In the genomic region with DNA sequence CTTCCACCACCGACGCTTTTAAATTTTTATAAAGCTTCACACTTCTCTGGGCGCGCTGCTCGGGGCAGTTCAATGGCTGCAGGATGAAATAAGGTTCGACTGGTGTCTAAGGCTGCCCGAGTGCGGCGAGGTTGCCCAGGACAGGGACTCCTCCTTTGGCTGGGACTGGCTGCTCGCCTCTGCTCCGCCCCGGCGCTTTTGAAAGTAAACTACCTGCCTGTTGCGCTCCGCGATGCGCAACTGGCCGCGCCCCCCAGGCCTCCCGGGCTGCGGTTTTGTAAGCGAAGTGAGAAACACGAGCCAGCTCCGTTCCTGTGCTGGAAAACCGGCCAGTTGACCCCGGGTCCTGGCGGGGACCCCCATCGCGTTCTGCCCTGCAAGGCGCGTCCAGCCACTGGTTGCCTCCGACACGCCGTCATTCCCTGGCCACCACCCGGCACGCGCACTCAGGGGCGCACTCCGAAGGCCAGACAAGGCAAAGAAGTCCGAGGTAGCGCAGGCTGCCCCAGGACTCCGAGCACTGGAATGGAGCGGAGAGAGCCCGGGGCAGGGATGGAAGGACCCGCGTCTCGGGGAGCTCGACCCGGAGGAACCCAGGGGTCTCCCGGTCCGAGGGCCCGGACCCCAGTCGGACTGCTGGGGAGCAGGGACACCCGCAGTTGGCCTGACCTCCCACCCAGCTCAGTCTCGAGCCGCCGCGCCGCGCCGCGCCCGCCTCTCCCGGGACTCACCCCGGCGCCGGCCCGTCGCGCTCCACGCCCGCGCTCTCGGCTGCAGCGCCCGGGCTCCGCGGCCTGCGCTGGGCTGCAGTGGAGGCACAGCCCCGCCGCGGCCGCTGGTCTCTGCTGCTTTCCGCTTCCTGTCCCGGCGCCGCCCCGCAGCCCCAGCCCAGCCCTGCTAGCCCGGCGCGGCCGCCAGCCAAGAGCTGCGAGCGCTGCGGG, we compare ENCODE assay signal across 8 mouse cellular contexts. TPM values are rescaled to one million over a fixed set of nuclear protein-coding genes. Genes with fewer than 3 reads are reported as not detected.
DNase-seq lines count a peak whose midpoint lies in the region; ATAC-seq and TF ChIP-seq lines count a peak whose summit lies in the region.

A gene (minus strand): TSS at position 913 of the 941 bp plus-strand sequence.

- no peaks in the 10 kb centered on the region for H3K36me3 ChIP-seq in embryonic facial prominence, embryonic 15.5 days
- no peaks in the 10 kb centered on the region for H3K36me3 ChIP-seq in heart, embryonic 11.5 days (ENCODE audit: control insufficient read depth, insufficient read depth, low read length)
- no peaks in the 10 kb centered on the region for H3K36me3 ChIP-seq in kidney, embryonic 14.5 days (ENCODE audit: control insufficient read depth, insufficient read depth, low read length)
- H3K36me3 ChIP-seq in liver, postnatal 0 days (replicated peaks; ENCODE audit: insufficient read depth, low read length), result no peaks in the 10 kb centered on the region

- TF ChIP-seq CTCF in liver, postnatal 0 days (IDR thresholded peaks at IDR 0.05; ENCODE audit: low read depth), result no peak
- no peak for TF ChIP-seq CTCF in olfactory bulb, adult 2 months (IDR thresholded peaks at IDR 0.05; ENCODE audit: insufficient read depth, low read depth, low read length)

- peak; percentile 71 for DNase-seq in 3T3-L1 (ENCODE audit: low read depth, low spot score)
- DNase-seq in adrenal gland, adult 18-20 months (ENCODE audit: low spot score in 2 of 2), result peak; percentile 77 to 80
- peak; percentile 70 for DNase-seq in liver, postnatal 0 days
- peak; percentile 83 for DNase-seq in yolk sac, embryonic 10.5 days (ENCODE audit: low spot score)

- H3K4me1 ChIP-seq in embryonic facial prominence, embryonic 15.5 days, result peaks cover 26% of the 10 kb centered on the region
- peaks cover 28% of the 10 kb centered on the region for H3K4me1 ChIP-seq in heart, embryonic 11.5 days (ENCODE audit: control insufficient read depth, insufficient read depth, low read length)
- H3K4me1 ChIP-seq in kidney, embryonic 14.5 days (ENCODE audit: control insufficient read depth, insufficient read depth, low read length), result peaks cover 18% of the 10 kb centered on the region
- H3K4me1 ChIP-seq in liver, postnatal 0 days (ENCODE audit: insufficient read depth), result peaks cover 11% of the 10 kb centered on the region; the same call in 1 of the 2 replicates
- H3K4me1 ChIP-seq in olfactory bulb, adult 2 months (ENCODE audit: control insufficient read depth, insufficient read depth, low read length), result peaks cover 10% of the 10 kb centered on the region

- under 1% methylated on average over 95 of the region's 95 CpGs for WGBS in embryonic facial prominence, embryonic 15.5 days
- WGBS in heart, embryonic 11.5 days (ENCODE audit: insufficient replicate concordance), result under 1% methylated on average over 80 of the region's 95 CpGs
- under 1% methylated on average over 50 of the region's 95 CpGs for WGBS in kidney, embryonic 14.5 days
- WGBS in liver, postnatal 0 days (ENCODE audit: insufficient replicate concordance), result 1% methylated on average over 63 of the region's 95 CpGs
- WGBS in olfactory bulb, adult 2 months, result under 1% methylated on average over 95 of the region's 95 CpGs

- H3K9ac ChIP-seq in embryonic facial prominence, embryonic 15.5 days, result peak within 1 kb of the TSS; percentile 68
- H3K9ac ChIP-seq in heart, embryonic 11.5 days (ENCODE audit: low read depth, low read length), result peak within 1 kb of the TSS; percentile 91
- H3K9ac ChIP-seq in kidney, embryonic 14.5 days (ENCODE audit: low read depth, low read length), result peak within 1 kb of the TSS; percentile 85
- H3K9ac ChIP-seq in liver, postnatal 0 days (replicated peaks), result peak within 1 kb of the TSS; percentile 63

- peak; percentile 88 for ATAC-seq in embryonic facial prominence, embryonic 15.5 days (ENCODE audit: insufficient number of reproducible peaks, low FRiP score, low TSS enrichment, low read depth)
- peak; percentile 85 for ATAC-seq in heart, embryonic 11.5 days (replicated peaks; ENCODE audit: insufficient number of reproducible peaks, low FRiP score, low TSS enrichment)
- ATAC-seq in kidney, embryonic 14.5 days (ENCODE audit: low FRiP score, low TSS enrichment), result peak; percentile 84
- ATAC-seq in liver, postnatal 0 days, result peak; percentile 86

- H3K4me3 ChIP-seq in embryonic facial prominence, embryonic 15.5 days (replicated peaks), result peak within 1 kb of the TSS; percentile 66
- peak within 1 kb of the TSS; percentile 86 for H3K4me3 ChIP-seq in heart, embryonic 11.5 days (ENCODE audit: low read depth, low read length)
- peak within 1 kb of the TSS; percentile 76 for H3K4me3 ChIP-seq in kidney, embryonic 14.5 days (ENCODE audit: low read length)
- H3K4me3 ChIP-seq in liver, postnatal 0 days (ENCODE audit: low read depth, low read length), result peak within 1 kb of the TSS; percentile 59
- peak within 1 kb of the TSS; percentile 39 for H3K4me3 ChIP-seq in olfactory bulb, adult 2 months (ENCODE audit: insufficient read depth, low read depth, low read length)

- H3K27ac ChIP-seq in embryonic facial prominence, embryonic 15.5 days (replicated peaks), result peak within 1 kb of the TSS; percentile 86
- peak within 1 kb of the TSS; percentile 76 for H3K27ac ChIP-seq in heart, embryonic 11.5 days (ENCODE audit: low read depth, low read length)
- H3K27ac ChIP-seq in kidney, embryonic 14.5 days (ENCODE audit: low read depth, low read length), result peak within 1 kb of the TSS; percentile 92
- peak within 1 kb of the TSS; percentile 40; the same call in 1 of the 2 replicates for H3K27ac ChIP-seq in liver, postnatal 0 days (ENCODE audit: low read depth)
- no peak within 1 kb of the TSS for H3K27ac ChIP-seq in olfactory bulb, adult 2 months (ENCODE audit: insufficient read depth, low read depth, low read length)

- 0 out of 2 replicates have a peak, but pooled peaks cover 2% of the 10 kb centered on the region for H3K27me3 ChIP-seq in embryonic facial prominence, embryonic 15.5 days
- H3K27me3 ChIP-seq in heart, embryonic 11.5 days (ENCODE audit: control insufficient read depth, insufficient read depth, low read length), result no peaks in the 10 kb centered on the region
- 0 out of 2 replicates have a peak, but pooled peaks cover 6% of the 10 kb centered on the region for H3K27me3 ChIP-seq in kidney, embryonic 14.5 days (ENCODE audit: control insufficient read depth, insufficient read depth, low read length)
- peaks cover 45% of the 10 kb centered on the region for H3K27me3 ChIP-seq in liver, postnatal 0 days (ENCODE audit: insufficient read depth, low read length)

- H3K9me3 ChIP-seq in embryonic facial prominence, embryonic 15.5 days (replicated peaks), result no peaks in the 10 kb centered on the region
- H3K9me3 ChIP-seq in heart, embryonic 11.5 days (replicated peaks; ENCODE audit: control insufficient read depth, low read length), result no peaks in the 10 kb centered on the region
- no peaks in the 10 kb centered on the region for H3K9me3 ChIP-seq in kidney, embryonic 14.5 days (ENCODE audit: control insufficient read depth, low read length)
- no peaks in the 10 kb centered on the region for H3K9me3 ChIP-seq in liver, postnatal 0 days (ENCODE audit: low read length)

- TF ChIP-seq POLR2A in olfactory bulb, adult 2 months (IDR thresholded peaks at IDR 0.05; ENCODE audit: insufficient read depth, low read depth, low read length), result no peak

- H3K4me2 ChIP-seq in embryonic facial prominence, embryonic 15.5 days (replicated peaks), result peak within 1 kb of the TSS; percentile 87
- peak within 1 kb of the TSS; percentile 70 for H3K4me2 ChIP-seq in heart, embryonic 11.5 days
- peak within 1 kb of the TSS; percentile 82 for H3K4me2 ChIP-seq in kidney, embryonic 14.5 days (replicated peaks; ENCODE audit: low read depth, low read length)
- H3K4me2 ChIP-seq in liver, postnatal 0 days (ENCODE audit: low read depth, low read length), result peak within 1 kb of the TSS; percentile 76

- no peak for TF ChIP-seq EP300 in liver, postnatal 0 days (IDR thresholded peaks at IDR 0.05; ENCODE audit: low read depth)

RNA-seq across cellular contexts. Expression of the gene that starts here (rescaled TPM):
- total RNA-seq in adrenal gland, adult 18-20 months (2021), result 10 to 100 TPM; 20.7 to 28.0 TPM
- 19.2 and 23.1 TPM in 2 replicates for polyA plus RNA-seq in embryonic facial prominence, embryonic 15.5 days (2015; fragmentation: Nextera tagmentation; extraction: Ambion mirVana)
- 29.4 and 31.6 TPM in 2 replicates for polyA plus RNA-seq in heart, embryonic 11.5 days (2014; fragmentation: Nextera tagmentation; extraction: Ambion mirVana)
- 9.4 and 22.4 TPM in 2 replicates for polyA plus RNA-seq in kidney, embryonic 14.5 days (2014; fragmentation: Nextera tagmentation; extraction: Ambion mirVana)
- polyA plus RNA-seq in liver, postnatal 0 days (2015; fragmentation: Nextera tagmentation; extraction: Ambion mirVana), result 21.4 and 22.8 TPM in 2 replicates
- polyA plus RNA-seq in olfactory bulb, adult 2 months (2012; ENCODE audit: insufficient read depth, insufficient read length, low replicate concordance, missing spikeins), result not detected in 2 replicates
